ENCODE assay signal across 11 mouse cellular contexts in genomic region chr4:87819182-87819581, GRCm38 (mm10).
A peak's percentile ranks its signal among the peaks of the same experiment; 100 is the strongest.
DNase-seq lines count a peak whose midpoint lies in the region.
"Had no signal": no experiment of that assay in that cellular context is flagged by ENCODE, and none has a peak within 500 bp of the region (broad histone marks: within the 10 kb centered on the region; RNA-seq: fewer than 3 reads in every experiment).

No protein-coding gene starts in this region.

- peak; percentile 28 for DNase-seq in layer of hippocampus, adult 11-12 months (ENCODE audit: low spot score)
- no peak for DNase-seq in layer of hippocampus, adult 9-10 months (ENCODE audit: low spot score)
- DNase-seq in brain, adult 2 months (ENCODE audit: low read depth, low spot score): peak; percentile 98
- DNase-seq in cerebellum, adult 9-11 months: peak; percentile 97
- peak; percentile 20 to 25 for DNase-seq in layer of hippocampus, postnatal 10 days (ENCODE audit: low spot score in 2 of 2)
- no peak for DNase-seq in urinary bladder, adult 18-20 months (ENCODE audit: low spot score in 2 of 2)
- DNase-seq in urinary bladder, postnatal 10 days (ENCODE audit: low spot score): no peak
- DNase-seq in ovary, postnatal 36 days (ENCODE audit: low spot score): no peak
- DNase-seq: heart, adult 18-20 months; kidney, postnatal 14 days; thymus, adult 18-20 months had no signal

Comparison
In these comparisons a context has a peak if more than half of its experiments do, and no peak if none do; other contexts are left out.
1. DNase-seq: peak in layer of hippocampus, adult 11-12 months (single experiment), brain, adult 2 months (single experiment), cerebellum, adult 9-11 months (single experiment) and layer of hippocampus, postnatal 10 days (2 of 2); none in layer of hippocampus, adult 9-10 months (single experiment), urinary bladder, adult 18-20 months (0 of 2), urinary bladder, postnatal 10 days (single experiment) and ovary, postnatal 36 days (single experiment).